Mouse (Mus musculus) T-cell, adult 66 days (primary cell): ENCODE measurements around the gene Tnfrsf18. TPM values are rescaled to one million over a fixed set of nuclear protein-coding genes. Genes with fewer than 3 reads are reported as not detected.

Experiments
- total RNA-seq, 2 experiments: library from RNA; stranded (reverse); gene quantifications; 3 replicates in 1 of 2; 4 replicates in 1 of 2; pipeline ENCODE4 v1.2.4; 2023

The Tnfrsf18 gene
- total RNA-seq, result 10 to 100 TPM; 45.0 to 65.5 TPM

DNA sequence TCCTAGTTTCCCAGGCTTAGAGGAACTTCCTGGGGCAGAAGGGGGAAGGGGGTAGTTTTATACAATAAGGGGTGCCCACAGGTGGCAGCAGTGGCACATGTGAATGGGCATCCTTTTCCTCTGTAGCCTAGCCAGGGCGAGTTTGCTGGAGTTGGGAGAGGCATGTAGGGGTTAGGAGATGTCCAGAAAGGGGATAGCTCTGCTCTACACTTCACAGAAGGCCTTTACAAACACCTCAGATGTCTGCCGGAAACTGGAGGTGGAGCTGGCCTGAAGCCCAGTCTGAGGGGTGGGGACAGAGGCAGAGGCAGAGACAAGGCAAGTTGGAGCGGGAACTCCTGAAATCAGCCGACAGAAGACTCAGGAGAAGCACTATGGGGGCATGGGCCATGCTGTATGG, at the start of gene Tnfrsf18:
Gene Tnfrsf18 (plus strand): TSS at position 152 of the 400 bp plus-strand sequence.

DNA sequence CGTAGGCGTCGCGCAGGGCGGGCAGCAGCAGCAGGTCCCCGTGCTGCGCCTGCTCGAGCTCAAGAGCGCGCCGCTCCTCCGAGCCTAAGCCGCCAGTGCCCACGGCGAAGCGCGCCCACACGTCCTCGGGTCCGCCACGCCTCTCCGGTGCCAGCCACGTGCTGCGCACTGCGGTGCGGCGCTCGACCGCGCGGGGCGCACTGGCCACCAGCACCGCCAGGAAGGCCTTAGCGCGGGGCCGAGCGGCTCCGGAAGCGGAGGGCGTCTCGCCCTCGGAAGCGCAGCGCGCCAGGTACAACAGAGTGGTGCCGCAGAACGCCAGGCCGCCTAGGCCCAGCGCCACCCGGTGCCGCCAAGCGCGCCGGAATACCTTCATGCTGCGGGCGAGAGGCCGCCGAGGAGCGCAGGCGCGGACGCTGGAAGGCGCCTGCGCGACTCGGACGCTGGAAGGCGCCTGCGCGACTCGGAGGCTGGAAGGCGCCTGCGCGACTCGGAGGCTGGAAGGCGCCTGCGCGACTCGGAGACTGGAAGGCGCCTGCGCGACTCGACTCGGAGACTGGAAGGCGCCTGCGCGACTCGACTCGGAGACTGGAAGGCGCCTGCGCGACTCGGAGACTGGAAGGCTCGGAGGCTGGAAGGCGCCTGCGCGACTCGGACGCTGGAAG, 33.6 kb upstream of the Tnfrsf18 start, which contains the start of the genes B3galt6 and Sdf4:
Gene B3galt6 (minus strand): TSS at position 409 of the 665 bp plus-strand sequence.
Gene Sdf4 (plus strand): TSS at position 632 of the 665 bp plus-strand sequence.

DNA sequence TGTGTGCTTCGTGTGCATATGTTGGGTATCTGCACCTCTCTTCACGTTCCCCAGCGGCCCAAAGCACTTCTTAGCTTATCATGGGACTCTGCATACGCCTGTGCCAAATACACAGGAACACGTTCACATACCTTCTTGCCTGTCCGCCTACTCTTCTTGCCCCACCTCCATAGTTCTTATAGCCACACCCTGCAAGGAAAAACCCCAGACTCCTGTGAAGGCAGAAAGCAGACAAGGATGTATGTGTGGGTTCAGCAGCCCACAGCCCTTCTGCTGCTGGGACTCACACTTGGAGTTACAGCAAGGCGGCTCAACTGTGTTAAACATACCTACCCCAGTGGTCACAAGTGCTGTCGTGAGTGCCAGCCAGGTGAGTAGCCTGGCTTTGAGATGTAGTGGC, 12.3 kb upstream of the Tnfrsf18 start, which contains the start of gene Tnfrsf4:
Gene Tnfrsf4 (plus strand): TSS at position 207 of the 400 bp plus-strand sequence.

DNA sequence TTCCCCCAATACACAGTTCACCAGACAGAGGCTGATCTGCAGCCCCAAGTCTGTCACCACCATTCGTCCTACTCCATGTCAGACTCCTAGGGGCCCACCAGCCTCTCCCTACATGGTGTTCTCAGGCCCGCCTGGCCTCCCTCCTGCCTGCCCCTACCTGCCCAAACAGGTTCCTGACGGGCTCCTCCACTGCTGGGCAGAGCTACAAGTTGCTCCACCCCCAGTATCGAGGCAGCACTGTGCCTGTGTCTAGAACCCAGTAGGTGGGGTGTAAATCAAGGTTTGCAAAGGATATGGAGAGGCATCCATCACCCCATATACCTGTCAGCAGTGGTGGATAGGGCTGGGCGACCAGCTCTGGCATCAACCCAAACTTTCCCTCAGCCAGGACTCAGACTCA, 33.3 kb downstream of the Tnfrsf18 start, which contains the start of gene Ttll10:
Gene Ttll10 (minus strand): TSS at position 154 of the 400 bp plus-strand sequence.

Other genes with a start within 250 kb of the Tnfrsf18 start
- gene Tmem88b, start 240.3 kb upstream of the Tnfrsf18 start, total RNA-seq, result not detected
- gene Ankrd65, start 235.7 kb upstream of the Tnfrsf18 start, total RNA-seq, result not detected
- 10 to 100 TPM; 46.5 to 54.4 TPM for gene Mrpl20, start 223.3 kb upstream of the Tnfrsf18 start, total RNA-seq
- gene Ccnl2, start 213.7 kb upstream of the Tnfrsf18 start, total RNA-seq, result 100 to 1,000 TPM; 225 to 247 TPM
- gene Aurkaip1, start 194.9 kb upstream of the Tnfrsf18 start, total RNA-seq, result 10 to 100 TPM; 85.7 to 88.9 TPM
- gene Mxra8, start 186.5 kb upstream of the Tnfrsf18 start, total RNA-seq, result 1 to 10 TPM; 4.2 to 5.4 TPM
- 10 to 100 TPM; 75.5 to 75.8 TPM for gene Dvl1, start 178.8 kb upstream of the Tnfrsf18 start, total RNA-seq
- 1 to 10 TPM; 2.7 to 2.8 TPM for gene Tas1r3, start 162.8 kb upstream of the Tnfrsf18 start, total RNA-seq
- gene Cptp, start 156.7 kb upstream of the Tnfrsf18 start, total RNA-seq, result 10 to 100 TPM; 11.5 to 12.6 TPM
- gene Ints11, start 156.6 kb upstream of the Tnfrsf18 start, total RNA-seq, result 10 to 100 TPM; 62.8 to 66.9 TPM
- 10 to 100 TPM; 35.4 to 47.7 TPM for gene Pusl1, start 134.4 kb upstream of the Tnfrsf18 start, total RNA-seq
- gene Acap3, start 134.3 kb upstream of the Tnfrsf18 start, total RNA-seq, result 10 to 100 TPM; 58.7 to 66.4 TPM
- 100 to 1,000 TPM; 121 to 130 TPM for gene Ube2j2, start 82.3 kb upstream of the Tnfrsf18 start, total RNA-seq
- gene C1qtnf12, start 63.8 kb upstream of the Tnfrsf18 start, total RNA-seq, result 1 to 10 TPM; 6.3 to 7.8 TPM
- 1 to 10 TPM; 3.8 to 4.4 TPM for gene B3galt6, start 33.5 kb upstream of the Tnfrsf18 start, total RNA-seq
- 100 to 1,000 TPM; 204 to 233 TPM for gene Sdf4, start 33.3 kb upstream of the Tnfrsf18 start, total RNA-seq
- gene Tnfrsf4, start 12.3 kb upstream of the Tnfrsf18 start, total RNA-seq, result 10 to 100 TPM; 25.0 to 30.6 TPM
- gene Ttll10, start 33.2 kb downstream of the Tnfrsf18 start, total RNA-seq, result not detected
- 10 to 100 TPM; 41.6 to 44.0 TPM for gene 9430015G10Rik, start 83.8 kb downstream of the Tnfrsf18 start, total RNA-seq
- 1 to 10 TPM; 1.5 TPM for gene Rnf223, start 104.3 kb downstream of the Tnfrsf18 start, total RNA-seq
- 1 to 10 TPM; 6.5 to 7.6 TPM for gene Agrn, start 171.3 kb downstream of the Tnfrsf18 start, total RNA-seq
- 10 to 100 TPM; 11.6 to 19.5 TPM for gene Isg15, start 174.7 kb downstream of the Tnfrsf18 start, total RNA-seq
- 1 to 10 TPM; 7.8 to 9.5 TPM for gene AW011738, start 177.1 kb downstream of the Tnfrsf18 start, total RNA-seq
- under 1 TPM; 0.32 to 0.39 TPM for gene Perm1, start 189.7 kb downstream of the Tnfrsf18 start, total RNA-seq
- gene Plekhn1, start 208.7 kb downstream of the Tnfrsf18 start, total RNA-seq, result 10 to 100 TPM; 48.7 to 52.1 TPM
- gene Noc2l, start 209.8 kb downstream of the Tnfrsf18 start, total RNA-seq, result 10 to 100 TPM; 96.9 to 97.6 TPM
- 1 to 10 TPM; 1.6 to 4.0 TPM for gene Samd11, start 229.5 kb downstream of the Tnfrsf18 start, total RNA-seq